Mouse (Mus musculus) neural tube, embryonic 13.5 days (tissue): Measurements from ENCODE around the gene Tlr2. TPM values are rescaled to one million over a fixed set of nuclear protein-coding genes. Genes with fewer than 3 reads are reported as not detected.
"Not testable (repeated sequence)": the region's sequence is repeated elsewhere in the genome, so short reads cannot be mapped to it uniquely, and the experiment has no call there.

Source experiments
- ATAC-seq: fragments of 200-750 bp; cut with Nextera tagmentation; 2 replicates; pipeline ENCODE4 v1.8.0; 2017; ENCODE audit warnings: low read depth, mild to moderate bottlenecking, moderate TSS enrichment, moderate library complexity
- H3K27ac ChIP-seq: fragments of 300-500 bp; sonication (generic); replicated peaks from 2 replicates; pipeline ENCODE4 v1.5.1; 2015; ENCODE audit warnings: moderate library complexity, mild to moderate bottlenecking, inconsistent platforms
- H3K27me3 ChIP-seq: fragments of 300-500 bp; sonication (generic); 2 replicates; pipeline ENCODE4 v1.6.1; 2015; ENCODE audit warnings: mild to moderate bottlenecking, inconsistent platforms
- H3K36me3 ChIP-seq: fragments of 300-500 bp; sonication (generic); 2 replicates; pipeline ENCODE4 v1.6.1; 2015; ENCODE audit warnings: mild to moderate bottlenecking, inconsistent platforms
- H3K4me1 ChIP-seq: fragments of 300-500 bp; sonication (generic); replicated peaks from 2 replicates; pipeline ENCODE4 v1.6.1; 2015; ENCODE audit warnings: inconsistent platforms
- H3K4me2 ChIP-seq: fragments of 300-500 bp; sonication (generic); 2 replicates; pipeline ENCODE4 v1.6.1; 2015; ENCODE audit warnings: inconsistent platforms, mild to moderate bottlenecking, moderate library complexity
- H3K4me3 ChIP-seq: fragments of 300-500 bp; sonication (generic); 2 replicates; pipeline ENCODE4 v1.5.1; 2015; ENCODE audit warnings: mild to moderate bottlenecking, inconsistent platforms
- H3K9ac ChIP-seq: fragments of 300-500 bp; sonication (generic); 2 replicates; pipeline ENCODE4 v1.6.1; 2015; ENCODE audit warnings: moderate library complexity, mild to moderate bottlenecking, inconsistent platforms
- H3K9me3 ChIP-seq: fragments of 300-500 bp; sonication (generic); 2 replicates; pipeline ENCODE4 v1.6.1; 2016; ENCODE audit warnings: inconsistent platforms
- WGBS: fragments of 180-500 bp; shearing (Covaris S2); methylation state at CpG from one replicate; pipeline ENCODE4 v1.1.7; 2015; 5-methylcytosine and 5-hydroxymethylcytosine counted together
- polyA plus RNA-seq: library from polyadenylated mRNA; unstranded; fragments of >200 nt; fragmentation: Nextera tagmentation; extraction: Ambion mirVana; gene quantifications from 2 replicates; pipeline ENCODE4 v1.2.1, GENCODE M21; 2015

Tlr2 gene
- 1.3 TPM in 2 replicates for polyA plus RNA-seq

DNA sequence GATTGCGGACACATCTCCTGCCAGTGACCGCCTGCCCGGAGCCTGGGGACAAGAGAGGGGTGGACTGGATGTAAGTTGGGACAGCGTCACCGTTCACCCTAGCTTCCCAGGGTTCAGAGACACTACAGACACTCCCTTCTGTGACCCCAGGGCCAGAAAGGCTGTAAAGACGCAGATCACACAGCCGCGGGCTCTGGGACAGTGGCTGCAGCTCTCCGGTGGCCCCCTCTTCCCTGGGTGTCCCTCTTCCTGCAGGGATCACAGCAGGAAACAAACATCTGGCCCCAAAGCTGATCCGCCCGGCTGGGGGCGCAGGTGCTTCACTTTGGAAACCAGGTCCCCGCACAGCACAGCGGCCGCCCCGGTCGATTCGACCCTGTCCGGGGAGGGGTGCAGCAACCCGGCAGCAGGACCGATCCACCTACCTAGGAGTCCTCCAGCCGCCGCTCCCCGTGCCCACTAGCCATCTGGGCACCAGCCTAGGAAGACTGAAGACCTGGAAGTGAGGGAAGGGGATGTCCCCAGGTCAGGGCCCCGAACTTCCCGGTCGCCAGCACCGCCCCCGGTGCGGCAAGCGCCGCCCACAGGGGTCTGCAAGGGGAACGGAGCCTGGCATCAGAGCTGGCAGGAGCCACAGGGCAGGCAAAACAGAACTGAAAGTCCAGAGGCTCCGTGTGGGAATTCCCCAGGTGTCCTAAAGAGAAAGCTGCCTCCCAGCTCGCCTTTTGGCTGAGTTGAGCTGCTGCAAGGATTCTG, at the start of gene Tlr2:
TSS of gene Tlr2 (minus strand) at position 673 of the 756 bp plus-strand sequence.
- Histone ChIP-seq H3K27ac (no peak within 1 kb of the TSS), H3K27me3 (peaks cover 14% of the 10 kb centered on the region), H3K4me2 (peak within 1 kb of the TSS; percentile 86), H3K4me1 (peaks cover 13% of the 10 kb centered on the region), H3K4me3 (peak within 1 kb of the TSS; percentile 47), H3K9me3 (no peaks in the 10 kb centered on the region), H3K36me3 (no peaks in the 10 kb centered on the region), H3K9ac (peak within 1 kb of the TSS; percentile 65)
- WGBS = under 1% methylated on average over 35 of the region's 35 CpGs
- peak; percentile 85 for ATAC-seq

- H3K9me3 ChIP-seq = no peaks in the 10 kb centered on the region
- no peaks in the 10 kb centered on the region for H3K4me1 ChIP-seq
- no peaks in the 10 kb centered on the region for H3K27me3 ChIP-seq
- H3K27ac ChIP-seq = no peak overlapping the region
- no peak overlapping the region for H3K4me3 ChIP-seq
- no peak overlapping the region for H3K9ac ChIP-seq
- 79% methylated on average over 2 of the region's 2 CpGs for WGBS
- no peaks in the 10 kb centered on the region for H3K36me3 ChIP-seq
- ATAC-seq = no peak
- no peak overlapping the region for H3K4me2 ChIP-seq
Observed at GRCm38 (mm10) chr3:83885163-83885562, 43.6 kb upstream of the Tlr2 start.

DNA sequence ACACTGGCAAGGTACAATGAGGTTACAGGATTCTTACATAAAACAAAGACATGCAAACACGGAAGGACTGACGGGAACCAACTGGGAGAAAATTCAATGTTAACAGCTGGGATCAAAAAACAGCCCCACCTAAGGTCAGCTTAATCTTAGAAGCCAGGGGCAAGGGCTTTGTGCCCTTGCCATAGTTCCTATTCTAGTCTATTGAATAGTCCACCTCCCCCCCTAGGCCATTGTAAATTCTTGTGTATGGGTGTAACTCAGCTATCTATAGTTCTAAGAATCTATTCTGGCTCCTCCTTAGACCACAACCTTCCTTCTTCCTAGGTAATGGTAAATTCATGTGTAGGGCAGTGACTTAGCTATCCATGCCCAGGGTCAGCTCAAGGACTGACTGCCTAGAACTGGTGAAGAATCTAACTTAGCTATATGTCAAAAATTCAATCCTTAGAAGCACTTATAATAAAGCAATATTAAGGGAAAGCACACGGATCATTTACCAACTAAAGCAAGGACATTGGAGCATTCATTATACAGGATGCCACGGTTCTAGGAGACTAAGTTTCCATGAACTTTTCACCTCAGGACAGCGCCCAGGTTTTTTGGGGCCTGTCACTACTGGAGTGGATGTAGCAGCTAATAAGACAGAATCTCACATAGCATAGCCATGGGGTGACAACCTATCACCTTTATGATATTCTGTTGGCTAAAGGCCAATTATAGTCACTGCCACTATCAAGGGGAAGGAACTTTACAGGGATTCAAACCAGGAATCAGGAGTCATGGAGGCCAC, 37.9 kb upstream of the Tlr2 start:
- WGBS = 85% methylated on average over 5 of the region's 5 CpGs
- not testable (repeated sequence) for H3K9ac ChIP-seq, H3K36me3 ChIP-seq, ATAC-seq, H3K4me2 ChIP-seq, H3K9me3 ChIP-seq, H3K27ac ChIP-seq, H3K4me1 ChIP-seq, H3K27me3 ChIP-seq, H3K4me3 ChIP-seq

GRCm38 (mm10) chr3:83878801-83879200, 37.2 kb upstream of the Tlr2 start:
- Histone ChIP-seq H3K9ac (no peak overlapping the region), H3K27me3 (no peaks in the 10 kb centered on the region), H3K4me1 (no peaks in the 10 kb centered on the region), H3K36me3 (no peaks in the 10 kb centered on the region), H3K4me2 (no peak overlapping the region), H3K27ac (no peak overlapping the region), H3K9me3 (peaks cover 4% of the 10 kb centered on the region; the same call in 1 of the 2 replicates), H3K4me3 (no peak overlapping the region)
- no peak for ATAC-seq
- 89% methylated on average over 4 of the region's 4 CpGs for WGBS

GRCm38 (mm10) chr3:83876299-83876698, 34.7 kb upstream of the Tlr2 start:
- 41% methylated on average over 4 of the region's 4 CpGs for WGBS
- no peaks in the 10 kb centered on the region for H3K4me1 ChIP-seq
- peaks cover 4% of the 10 kb centered on the region for H3K9me3 ChIP-seq
- H3K27me3 ChIP-seq = no peaks in the 10 kb centered on the region
- no peaks in the 10 kb centered on the region for H3K36me3 ChIP-seq
- H3K27ac ChIP-seq = no peak overlapping the region
- H3K4me3 ChIP-seq = no peak overlapping the region
- H3K9ac ChIP-seq = no peak overlapping the region
- no peak overlapping the region for H3K4me2 ChIP-seq
- ATAC-seq = no peak

- H3K9me3 ChIP-seq, H3K9ac ChIP-seq, H3K36me3 ChIP-seq, H3K4me1 ChIP-seq, H3K27me3 ChIP-seq, H3K4me2 ChIP-seq, ATAC-seq, H3K4me3 ChIP-seq, H3K27ac ChIP-seq: not testable (repeated sequence)
- 93% methylated on average over 2 of the region's 2 CpGs for WGBS
Observed at GRCm38 (mm10) chr3:83875078-83875477, 33.5 kb upstream of the Tlr2 start.

GRCm38 (mm10) chr3:83872853-83873252, 31.3 kb upstream of the Tlr2 start:
- not testable (repeated sequence) for H3K4me3 ChIP-seq, H3K36me3 ChIP-seq, H3K27me3 ChIP-seq, H3K9me3 ChIP-seq, H3K4me2 ChIP-seq, H3K27ac ChIP-seq, H3K9ac ChIP-seq, ATAC-seq, H3K4me1 ChIP-seq
- 93% methylated on average over 2 of the region's 2 CpGs for WGBS

GRCm38 (mm10) chr3:83871962-83872361, 30.4 kb upstream of the Tlr2 start:
- not testable (repeated sequence) for H3K9me3 ChIP-seq, H3K36me3 ChIP-seq, H3K4me3 ChIP-seq, ATAC-seq, H3K9ac ChIP-seq, H3K4me1 ChIP-seq, H3K4me2 ChIP-seq, H3K27me3 ChIP-seq, H3K27ac ChIP-seq
- WGBS = 93% methylated on average over 4 of the region's 4 CpGs

DNA sequence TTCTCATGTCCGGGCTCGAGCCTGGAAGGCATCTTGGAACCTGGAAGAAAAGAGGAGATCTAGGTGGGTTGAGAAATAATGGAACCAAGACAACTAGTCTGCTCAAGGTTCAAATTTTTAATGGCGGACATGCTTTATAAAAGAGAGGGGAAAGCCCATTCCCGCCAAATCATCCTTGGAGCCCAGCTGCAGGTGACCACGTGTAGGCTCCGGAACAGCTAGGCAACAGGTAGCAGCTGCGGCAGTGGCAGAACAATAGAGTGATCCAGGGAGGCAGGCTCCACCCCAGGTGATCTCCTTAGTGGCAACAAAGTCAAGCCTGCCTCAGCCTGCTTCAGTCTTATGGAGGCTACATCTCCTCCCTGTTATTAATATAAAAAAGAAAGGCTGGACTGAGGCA, 30.0 kb upstream of the Tlr2 start:
- H3K4me2 ChIP-seq, H3K9ac ChIP-seq, H3K4me3 ChIP-seq, H3K27me3 ChIP-seq, H3K4me1 ChIP-seq, H3K9me3 ChIP-seq, H3K27ac ChIP-seq, H3K36me3 ChIP-seq, ATAC-seq: not testable (repeated sequence)
- WGBS = 88% methylated on average over 7 of the region's 7 CpGs

- no peak overlapping the region for H3K27ac ChIP-seq
- ATAC-seq = no peak
- WGBS = 94% methylated on average over 2 of the region's 2 CpGs
Observed at GRCm38 (mm10) chr3:83869776-83870175, 28.2 kb upstream of the Tlr2 start.

DNA sequence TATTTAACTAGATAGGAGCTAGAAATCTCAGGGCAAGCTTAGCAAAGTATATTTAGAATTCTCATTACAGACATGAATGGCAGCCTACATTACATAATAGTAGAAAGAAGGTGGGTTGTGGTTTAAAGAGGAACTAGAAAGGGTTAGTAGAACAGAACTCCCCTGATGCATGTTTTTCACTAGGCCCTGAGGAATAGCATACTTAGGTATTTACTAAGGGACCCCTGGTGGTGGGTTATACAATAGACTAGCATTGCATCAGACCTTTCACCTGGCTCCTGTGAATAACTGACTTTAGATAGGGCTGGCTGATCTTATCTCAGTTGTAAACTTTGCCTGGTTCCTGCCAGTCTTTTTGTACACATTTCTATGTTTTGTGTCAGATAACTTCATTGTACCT, 25.5 kb upstream of the Tlr2 start:
- H3K4me3 ChIP-seq, H3K9ac ChIP-seq, H3K4me2 ChIP-seq, H3K27me3 ChIP-seq, H3K4me1 ChIP-seq, H3K36me3 ChIP-seq, H3K27ac ChIP-seq, ATAC-seq, H3K9me3 ChIP-seq: not testable (repeated sequence)

More at GRCm38 (mm10) chr3:83869776-83870175, 28.2 kb upstream of the Tlr2 start:
- H3K9me3 ChIP-seq = no peaks in the 10 kb centered on the region; the same call in 1 of the 2 replicates
- no peaks in the 10 kb centered on the region for H3K27me3 ChIP-seq
- no peak overlapping the region for H3K4me3 ChIP-seq
- no peak overlapping the region for H3K4me2 ChIP-seq
- H3K36me3 ChIP-seq = no peaks in the 10 kb centered on the region
- no peaks in the 10 kb centered on the region for H3K4me1 ChIP-seq
- H3K9ac ChIP-seq = no peak overlapping the region

GRCm38 (mm10) chr3:83865216-83865615, 23.6 kb upstream of the Tlr2 start:
- no peaks in the 10 kb centered on the region for H3K36me3 ChIP-seq
- H3K4me1 ChIP-seq = no peaks in the 10 kb centered on the region
- no peak for ATAC-seq
- no peaks in the 10 kb centered on the region for H3K9me3 ChIP-seq
- no peak overlapping the region for H3K27ac ChIP-seq
- WGBS = 89% methylated on average over 2 of the region's 2 CpGs
- H3K4me3 ChIP-seq = no peak overlapping the region
- H3K9ac ChIP-seq = no peak overlapping the region
- no peak overlapping the region for H3K4me2 ChIP-seq
- no peaks in the 10 kb centered on the region for H3K27me3 ChIP-seq
